Mouse (Mus musculus): Measurements from ENCODE around the gene Tifa.

GRCm38 (mm10) chr3:127756458-127756857 lies 33.1 kb upstream of the Tifa start:
- no peak for TF ChIP-seq EP300 (IDR thresholded peaks at IDR 0.05; ENCODE audit: insufficient read depth, low read depth, low read length)
- no peak for TF ChIP-seq CTCF (IDR thresholded peaks at IDR 0.05; ENCODE audit: low read depth, low read length)
- TF ChIP-seq POLR2A (IDR thresholded peaks at IDR 0.05; ENCODE audit: insufficient read depth, low read length) = no peak
